Comparison of ENCODE assay signal across 11 mouse cellular contexts in the genomic region with DNA sequence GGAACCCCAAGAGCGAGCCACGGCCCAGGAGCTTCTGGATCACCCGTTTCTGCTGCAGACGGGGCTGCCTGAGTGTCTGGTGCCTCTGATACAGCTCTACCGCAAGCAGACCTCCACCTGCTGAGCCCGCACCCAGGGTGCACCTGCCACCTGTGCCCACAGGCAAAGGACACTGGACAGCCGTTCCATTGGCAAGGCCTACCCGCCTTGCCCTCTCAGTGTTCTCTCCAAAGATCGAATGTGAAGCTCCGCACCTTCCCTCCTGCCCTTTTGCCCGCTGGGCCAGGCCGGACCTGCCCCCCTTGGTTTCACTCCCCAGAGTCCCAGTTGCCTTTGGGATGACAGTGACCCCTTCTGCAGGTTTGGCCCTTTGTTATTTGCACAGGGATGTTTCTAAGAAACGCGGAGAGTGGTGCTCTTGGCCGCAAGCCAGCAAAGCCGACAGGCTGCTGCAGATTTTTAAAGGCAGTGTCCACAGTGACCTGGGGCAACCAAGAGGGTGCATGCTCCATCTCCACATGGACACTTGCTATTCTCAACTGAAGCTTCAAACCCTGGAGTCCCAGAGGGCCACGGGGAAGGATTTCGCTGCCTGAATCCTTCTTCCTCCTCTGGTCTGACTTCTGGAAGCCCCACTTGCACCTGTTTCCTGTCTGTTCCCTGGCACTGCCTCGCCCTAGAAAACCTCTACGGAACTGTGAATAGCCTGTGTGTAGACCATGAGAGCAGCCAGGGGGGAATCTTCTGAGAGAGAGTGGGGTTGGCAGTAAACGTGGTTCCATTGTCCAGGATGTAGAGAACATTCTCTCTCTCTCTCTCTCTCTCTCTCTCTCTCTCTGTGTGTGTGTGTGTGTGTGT. TPM values are rescaled to one million over a fixed set of nuclear protein-coding genes. Genes with fewer than 3 reads are reported as not detected.
DNase-seq lines count a peak whose midpoint lies in the region; ATAC-seq and TF ChIP-seq lines count a peak whose summit lies in the region.
"Had no signal": no experiment of that assay in that cellular context is flagged by ENCODE, and none has a peak within 500 bp of the region (broad histone marks: within the 10 kb centered on the region; RNA-seq: fewer than 3 reads in every experiment).

No protein-coding gene starts in this region.

- TF ChIP-seq CTCF in midbrain, postnatal 0 days (IDR thresholded peaks at IDR 0.05): no peak

- peaks cover 51% of the 10 kb centered on the region for H3K27me3 ChIP-seq in kidney, embryonic 16.5 days (ENCODE audit: insufficient read depth, low read length)
- peaks cover 39% of the 10 kb centered on the region for H3K27me3 ChIP-seq in liver, embryonic 16.5 days (ENCODE audit: control insufficient read depth, insufficient read depth, low read depth, low read length)
- H3K27me3 ChIP-seq in midbrain, postnatal 0 days (ENCODE audit: insufficient read depth, low read length): peaks cover 22% of the 10 kb centered on the region

- peak; percentile 49 to 67 for DNase-seq in cerebellum, postnatal 10 days
- no peak for DNase-seq in cerebellum, adult 11-12 months
- DNase-seq in kidney, postnatal 14 days: peak; percentile 41
- DNase-seq in ES-E14 (ENCODE audit: low read depth, low spot score): no peak
- DNase-seq in midbrain, postnatal 0 days (ENCODE audit: low spot score): no peak
- DNase-seq: right cerebral cortex, postnatal 25 days had no signal

- ATAC-seq in kidney, embryonic 16.5 days (ENCODE audit: low FRiP score, low TSS enrichment): no peak
- 0 out of 2 replicates have a peak, but pooled peaks have one; percentile 31 for ATAC-seq in liver, embryonic 16.5 days (ENCODE audit: low read depth)
- no peak for ATAC-seq in frontal cortex, adult (ENCODE audit: low TSS enrichment)
- ATAC-seq in midbrain, postnatal 0 days (ENCODE audit: low FRiP score): no peak

- no peak overlapping the region for H3K27ac ChIP-seq in kidney, embryonic 16.5 days (ENCODE audit: low read length)
- H3K27ac ChIP-seq in ES-E14 (ENCODE audit: insufficient read depth, low read depth, low read length, poor library complexity, severe bottlenecking): no peak overlapping the region
- H3K27ac ChIP-seq in liver, embryonic 16.5 days (ENCODE audit: low read length): no peak overlapping the region
- no peak overlapping the region for H3K27ac ChIP-seq in midbrain, postnatal 0 days (ENCODE audit: low read depth, low read length)
- H3K27ac ChIP-seq: forebrain, embryonic 12.5 days; liver, embryonic 13.5 days had no signal

- WGBS in kidney, embryonic 16.5 days: 36% methylated on average over 21 of the region's 21 CpGs
- 37% methylated on average over 21 of the region's 21 CpGs for WGBS in liver, embryonic 16.5 days (ENCODE audit: insufficient replicate concordance)
- WGBS in midbrain, postnatal 0 days: 50% methylated on average over 21 of the region's 21 CpGs

- H3K9ac ChIP-seq in kidney, embryonic 16.5 days (replicated peaks; ENCODE audit: low read length): no peak overlapping the region
- H3K9ac ChIP-seq in ES-E14 (ENCODE audit: insufficient read depth, low read depth, low read length, poor library complexity, severe bottlenecking): no peak overlapping the region
- H3K9ac ChIP-seq in liver, embryonic 16.5 days (ENCODE audit: low read depth, low read length): no peak overlapping the region
- H3K9ac ChIP-seq in midbrain, postnatal 0 days (replicated peaks; ENCODE audit: low read length, poor library complexity, severe bottlenecking): no peak overlapping the region
- H3K9ac ChIP-seq: forebrain, embryonic 12.5 days; liver, embryonic 13.5 days had no signal

- in situ Hi-C loops in ES-E14 (cut with MboI; ENCODE audit: low sequenced_read_pairs in 2 of 2, unreplicated experiment in 2 of 2): no loop called here

- H3K4me2 ChIP-seq in kidney, embryonic 16.5 days (replicated peaks; ENCODE audit: low read depth, low read length): no peak overlapping the region
- H3K4me2 ChIP-seq in liver, embryonic 16.5 days (ENCODE audit: low read depth, low read length): 0 out of 2 replicates have a peak overlapping the region, but pooled peaks have one; percentile 13
- H3K4me2 ChIP-seq in midbrain, postnatal 0 days (ENCODE audit: low read depth, low read length, poor library complexity, severe bottlenecking): no peak overlapping the region
- H3K4me2 ChIP-seq: forebrain, embryonic 12.5 days; liver, embryonic 13.5 days had no signal

- peaks cover 12% of the 10 kb centered on the region for H3K4me1 ChIP-seq in kidney, embryonic 16.5 days (ENCODE audit: insufficient read depth, low read length)
- peaks cover 2 to 4% of the 10 kb centered on the region in 2 experiments; a peak in 2 of 4 replicates for H3K4me1 ChIP-seq in ES-E14 (ENCODE audit: control insufficient read depth in 2 of 2, insufficient read depth in 2 of 2, low read length in 2 of 2, poor library complexity in 1 of 2)
- peaks cover 8% of the 10 kb centered on the region for H3K4me1 ChIP-seq in liver, embryonic 16.5 days (ENCODE audit: control insufficient read depth, low read depth, low read length)
- H3K4me1 ChIP-seq in midbrain, postnatal 0 days (ENCODE audit: insufficient read depth, low read length): no peaks in the 10 kb centered on the region; the same call in 1 of the 2 replicates

- H3K9me3 ChIP-seq in kidney, embryonic 16.5 days (ENCODE audit: low read length): no peaks in the 10 kb centered on the region
- H3K9me3 ChIP-seq in ES-E14 (ENCODE audit: control insufficient read depth, insufficient read depth, low read depth, low read length): no peaks in the 10 kb centered on the region
- no peaks in the 10 kb centered on the region for H3K9me3 ChIP-seq in liver, embryonic 16.5 days (replicated peaks; ENCODE audit: control insufficient read depth, low read length)
- H3K9me3 ChIP-seq in midbrain, postnatal 0 days (ENCODE audit: low read length): no peaks in the 10 kb centered on the region
- H3K9me3 ChIP-seq: forebrain, embryonic 12.5 days; liver, embryonic 13.5 days had no signal

- H3K4me3 ChIP-seq in kidney, embryonic 16.5 days (ENCODE audit: low read length): no peak overlapping the region
- H3K4me3 ChIP-seq in ES-E14 (ENCODE audit: insufficient read depth in 1 of 2, low read depth in 1 of 2, low read length in 2 of 2, poor library complexity in 1 of 2, severe bottlenecking in 1 of 2): peak overlapping the region; percentile 0 to 7; a peak in 2 of 4 replicates
- H3K4me3 ChIP-seq in liver, embryonic 16.5 days (ENCODE audit: low read depth, low read length): no peak overlapping the region; the same call in 1 of the 2 replicates
- H3K4me3 ChIP-seq in midbrain, postnatal 0 days (ENCODE audit: low read depth, low read length): no peak overlapping the region
- H3K4me3 ChIP-seq: forebrain, embryonic 12.5 days; liver, embryonic 13.5 days had no signal

- H3K36me3 ChIP-seq in kidney, embryonic 16.5 days (ENCODE audit: insufficient read depth, low read length): no peaks in the 10 kb centered on the region
- no peaks in the 10 kb centered on the region for H3K36me3 ChIP-seq in ES-E14 (ENCODE audit: control insufficient read depth, insufficient read depth, low read length, poor library complexity, severe bottlenecking)
- no peaks in the 10 kb centered on the region for H3K36me3 ChIP-seq in liver, embryonic 16.5 days (ENCODE audit: control insufficient read depth, insufficient read depth)
- peaks cover 37% of the 10 kb centered on the region for H3K36me3 ChIP-seq in midbrain, postnatal 0 days (ENCODE audit: insufficient read depth, low read length)
- H3K36me3 ChIP-seq: forebrain, embryonic 12.5 days; liver, embryonic 13.5 days had no signal

TF ChIP-seq in ES-E14, 5 proteins besides CTCF, POLR2A, EP300 and RAD21:
- TF ChIP-seq CHD2 (IDR thresholded peaks at IDR 0.05; ENCODE audit: low read depth, low read length): no peak
- TF ChIP-seq HCFC1 (IDR thresholded peaks at IDR 0.05; ENCODE audit: borderline replicate concordance, insufficient read depth, low read length): no peak

RNA-seq across cellular contexts. Expression of gene Ankrd63, which starts 7.1 kb away (rescaled TPM):
- 0.25 and 0.30 TPM in 2 replicates for polyA plus RNA-seq in kidney, embryonic 16.5 days (2015; fragmentation: Nextera tagmentation; extraction: Ambion mirVana)
- 0.05 TPM in 1 of 2 replicates, not detected in the other for total RNA-seq in ES-E14 (2012; rRNA removed)
- polyA plus RNA-seq in liver, embryonic 16.5 days (2015; fragmentation: Nextera tagmentation; extraction: Ambion mirVana): 0.02 and 0.06 TPM in 2 replicates
- total RNA-seq in midbrain, postnatal 0 days (2014; rRNA removed): 0.22 TPM in 1 of 2 replicates, not detected in the other
- 0.04 TPM in 1 of 2 replicates, not detected in the other for polyA plus RNA-seq in midbrain, postnatal 0 days (2015; fragmentation: Nextera tagmentation; extraction: Ambion mirVana)
- polyA plus RNA-seq: liver, embryonic 13.5 days had no signal

RNA-seq across cellular contexts. Expression of gene Plcb2, which starts 31.6 kb away (rescaled TPM):
- polyA plus RNA-seq in kidney, embryonic 16.5 days (2015; fragmentation: Nextera tagmentation; extraction: Ambion mirVana): 1.4 and 1.7 TPM in 2 replicates
- total RNA-seq in ES-E14 (2012; rRNA removed): 0.09 TPM in 1 of 2 replicates, not detected in the other
- 2.3 and 3.0 TPM in 2 replicates for polyA plus RNA-seq in liver, embryonic 16.5 days (2015; fragmentation: Nextera tagmentation; extraction: Ambion mirVana)
- total RNA-seq in midbrain, postnatal 0 days (2014; rRNA removed): 0.52 and 2.4 TPM in 2 replicates
- 0.53 and 0.63 TPM in 2 replicates for polyA plus RNA-seq in midbrain, postnatal 0 days (2015; fragmentation: Nextera tagmentation; extraction: Ambion mirVana)

RNA-seq across cellular contexts. Expression of gene Pak6, which starts 33.6 kb away (rescaled TPM):
- polyA plus RNA-seq in kidney, embryonic 16.5 days (2015; fragmentation: Nextera tagmentation; extraction: Ambion mirVana): 0.60 and 1.4 TPM in 2 replicates
- 0.85 and 3.1 TPM in 2 replicates for total RNA-seq in ES-E14 (2012; rRNA removed)
- 0.14 and 0.30 TPM in 2 replicates for polyA plus RNA-seq in liver, embryonic 16.5 days (2015; fragmentation: Nextera tagmentation; extraction: Ambion mirVana)
- 107 and 120 TPM in 2 replicates for total RNA-seq in midbrain, postnatal 0 days (2014; rRNA removed)
- polyA plus RNA-seq in midbrain, postnatal 0 days (2015; fragmentation: Nextera tagmentation; extraction: Ambion mirVana): 65.5 and 66.1 TPM in 2 replicates

RNA-seq across cellular contexts. Expression of gene Inafm2, which starts 48.9 kb away (rescaled TPM):
- 15.2 and 16.3 TPM in 2 replicates for polyA plus RNA-seq in kidney, embryonic 16.5 days (2015; fragmentation: Nextera tagmentation; extraction: Ambion mirVana)
- 2.2 and 2.7 TPM in 2 replicates for total RNA-seq in ES-E14 (2012; rRNA removed)
- 12.0 and 12.1 TPM in 2 replicates for polyA plus RNA-seq in liver, embryonic 16.5 days (2015; fragmentation: Nextera tagmentation; extraction: Ambion mirVana)
- 13.5 and 17.4 TPM in 2 replicates for total RNA-seq in midbrain, postnatal 0 days (2014; rRNA removed)
- polyA plus RNA-seq in midbrain, postnatal 0 days (2015; fragmentation: Nextera tagmentation; extraction: Ambion mirVana): 12.6 and 13.3 TPM in 2 replicates

Comparison
In these comparisons a context has a peak if more than half of its experiments do, and no peak if none do; other contexts are left out.
1. DNase-seq: peak in cerebellum, postnatal 10 days (2 of 2) and kidney, postnatal 14 days (single experiment); none in cerebellum, adult 11-12 months (single experiment), ES-E14 (single experiment) and midbrain, postnatal 0 days (single experiment).
2. H3K4me3 ChIP-seq: peak in ES-E14 (2 of 2); none in kidney, embryonic 16.5 days (single experiment), liver, embryonic 16.5 days (single experiment) and midbrain, postnatal 0 days (single experiment).
3. RNA of gene Pak6, which starts 33.6 kb away (polyA plus RNA-seq): 65.5 to 66.1 TPM in midbrain, postnatal 0 days; 0.60 to 1.4 TPM in kidney, embryonic 16.5 days and 0.14 to 0.30 TPM in liver, embryonic 16.5 days; every median in the first group is over 10 times any median in the second.